ENCODE assay signal across 8 mouse cellular contexts in genomic region chr1:53706431-53707361, GRCm38 (mm10). TPM values are rescaled to one million over a fixed set of nuclear protein-coding genes. Genes with fewer than 3 reads are reported as not detected.
DNase-seq lines count a peak whose midpoint lies in the region; ATAC-seq and TF ChIP-seq lines count a peak whose summit lies in the region.

TSS of gene Dnah7a (minus strand) at chr1:53706784.

- H3K9ac ChIP-seq in kidney, postnatal 0 days (ENCODE audit: low read depth, low read length): 0 out of 2 replicates have a peak within 1 kb of the TSS, but pooled peaks have one; percentile 44
- 0 out of 2 replicates have a peak within 1 kb of the TSS, but pooled peaks have one; percentile 20 for H3K9ac ChIP-seq in liver, embryonic 11.5 days (ENCODE audit: low read depth, low read length)

- H3K36me3 ChIP-seq in heart, embryonic 10.5 days: no peaks in the 10 kb centered on the region
- no peaks in the 10 kb centered on the region for H3K36me3 ChIP-seq in kidney, postnatal 0 days (ENCODE audit: insufficient read depth, low read length)
- no peaks in the 10 kb centered on the region for H3K36me3 ChIP-seq in liver, embryonic 11.5 days (ENCODE audit: control insufficient read depth, insufficient read depth, low read length)

- TF ChIP-seq CTCF in kidney, postnatal 0 days (IDR thresholded peaks at IDR 0.05; ENCODE audit: low read depth): peak; percentile 52

- peak within 1 kb of the TSS; percentile 77 for H3K27ac ChIP-seq in heart, embryonic 10.5 days
- H3K27ac ChIP-seq in kidney, postnatal 0 days: no peak within 1 kb of the TSS
- H3K27ac ChIP-seq in liver, embryonic 11.5 days (ENCODE audit: low read depth, low read length): no peak within 1 kb of the TSS

- peak within 1 kb of the TSS; percentile 68 for H3K4me2 ChIP-seq in kidney, postnatal 0 days (ENCODE audit: low read length)
- peak within 1 kb of the TSS; percentile 87 for H3K4me2 ChIP-seq in liver, embryonic 11.5 days

- no peaks in the 10 kb centered on the region for H3K9me3 ChIP-seq in heart, embryonic 10.5 days
- no peaks in the 10 kb centered on the region for H3K9me3 ChIP-seq in kidney, postnatal 0 days (replicated peaks; ENCODE audit: low read length)
- no peaks in the 10 kb centered on the region for H3K9me3 ChIP-seq in liver, embryonic 11.5 days (ENCODE audit: control insufficient read depth, low read length)

- 14% methylated on average over 42 of the region's 42 CpGs for WGBS in heart, embryonic 10.5 days
- WGBS in kidney, postnatal 0 days: 11% methylated on average over 42 of the region's 42 CpGs
- WGBS in liver, embryonic 11.5 days: 16% methylated on average over 42 of the region's 42 CpGs

- no peaks in the 10 kb centered on the region for H3K27me3 ChIP-seq in heart, embryonic 10.5 days (ENCODE audit: insufficient read depth, poor library complexity, severe bottlenecking)
- no peaks in the 10 kb centered on the region for H3K27me3 ChIP-seq in kidney, postnatal 0 days (ENCODE audit: insufficient read depth, low read length)
- no peaks in the 10 kb centered on the region for H3K27me3 ChIP-seq in liver, embryonic 11.5 days (replicated peaks; ENCODE audit: control insufficient read depth, insufficient read depth, low read length)

- DNase-seq in ovary, adult 18-20 months (ENCODE audit: low spot score): peak; percentile 28
- no peak for DNase-seq in ovary, postnatal 10 days (ENCODE audit: low spot score)
- peak; percentile 86 for DNase-seq in embryo, embryonic 10.5 days (ENCODE audit: low spot score)
- DNase-seq in heart, embryonic 10.5 days (ENCODE audit: low spot score): peak; percentile 85
- DNase-seq in kidney, postnatal 0 days (ENCODE audit: low spot score): peak; percentile 65
- DNase-seq in liver, embryonic 11.5 days (ENCODE audit: low spot score): peak; percentile 64
- peak; percentile 50 to 60 for DNase-seq in natural killer cell, adult 2 months (ENCODE audit: low spot score in 2 of 2)
- peak; percentile 54 for DNase-seq in testis, postnatal 10 days (ENCODE audit: low spot score)

- ATAC-seq in kidney, postnatal 0 days (replicated peaks; ENCODE audit: low FRiP score, low read depth): peak; percentile 76
- ATAC-seq in liver, embryonic 11.5 days (replicated peaks; ENCODE audit: low FRiP score): peak; percentile 36; the same call in 1 of the 2 replicates

- peak within 1 kb of the TSS; percentile 65 for H3K4me3 ChIP-seq in heart, embryonic 10.5 days
- H3K4me3 ChIP-seq in kidney, postnatal 0 days (replicated peaks; ENCODE audit: low read depth, low read length): peak within 1 kb of the TSS; percentile 34
- peak within 1 kb of the TSS; percentile 47 for H3K4me3 ChIP-seq in liver, embryonic 11.5 days (ENCODE audit: low read depth, low read length)

- H3K4me1 ChIP-seq in heart, embryonic 10.5 days: peaks cover 9% of the 10 kb centered on the region; the same call in 1 of the 2 replicates
- no peaks in the 10 kb centered on the region for H3K4me1 ChIP-seq in kidney, postnatal 0 days (replicated peaks; ENCODE audit: insufficient read depth, low read length)
- H3K4me1 ChIP-seq in liver, embryonic 11.5 days (replicated peaks; ENCODE audit: control insufficient read depth, insufficient read depth, low read length): no peaks in the 10 kb centered on the region

RNA-seq across cellular contexts. Expression of gene Dnah7a, which starts in this region (rescaled TPM):
- 0.95 and 2.0 TPM in 2 replicates for polyA plus RNA-seq in heart, embryonic 10.5 days (2016; fragmentation: Nextera tagmentation; extraction: Ambion mirVana)
- 0.33 and 0.55 TPM in 2 replicates for polyA plus RNA-seq in kidney, postnatal 0 days (2015; fragmentation: Nextera tagmentation; extraction: Ambion mirVana)
- polyA plus RNA-seq in liver, embryonic 11.5 days (2014; fragmentation: Nextera tagmentation; extraction: Ambion mirVana): 0.44 and 0.48 TPM in 2 replicates

Comparison
In these comparisons a context has a peak if more than half of its experiments do, and no peak if none do; other contexts are left out.
1. Peak in DNase-seq, ATAC-seq, H3K4me3 ChIP-seq, H3K9ac ChIP-seq and H3K4me2 ChIP-seq in kidney, postnatal 0 days; RNA of the gene not detected or under 1 TPM.
2. Peak in DNase-seq, ATAC-seq, H3K4me3 ChIP-seq, H3K9ac ChIP-seq and H3K4me2 ChIP-seq in liver, embryonic 11.5 days; RNA of the gene not detected or under 1 TPM.